Mouse (Mus musculus) liver, embryonic 14.5 days (tissue): ENCODE results near the gene Gjb4. TPM values are rescaled to one million over a fixed set of nuclear protein-coding genes. Genes with fewer than 3 reads are reported as not detected.

ENCODE experiments used
- ATAC-seq: fragments of 200-750 bp; cut with Nextera tagmentation; 2 replicates; pipeline ENCODE4 v1.8.0; 2017; ENCODE audit warnings: moderate number of reproducible peaks, mild to moderate bottlenecking, moderate library complexity; ENCODE audit not compliant: insufficient read depth
- DNase-seq, 3 experiments: peaks; one replicate each; pipeline ENCODE4 v3.0.0-alpha.2; 2012 to 2013; ENCODE audit warnings: low read depth in 3 of 3, low spot score in 3 of 3
- H3K27ac ChIP-seq: fragments of 300-500 bp; sonication (generic); 2 replicates; pipeline ENCODE4 v1.5.1; 2014; ENCODE audit warnings: moderate library complexity, mild to moderate bottlenecking, control low read depth, inconsistent platforms
- H3K27me3 ChIP-seq: fragments of 300-500 bp; sonication (generic); 2 replicates; pipeline ENCODE4 v1.6.1; 2014; ENCODE audit warnings: mild to moderate bottlenecking, low read length, moderate library complexity; ENCODE audit not compliant: control insufficient read depth, insufficient read depth
- H3K36me3 ChIP-seq: fragments of 300-500 bp; sonication (generic); replicated peaks from 2 replicates; pipeline ENCODE4 v1.6.1; 2014; ENCODE audit warnings: low read depth; ENCODE audit not compliant: control insufficient read depth, insufficient read depth
- H3K4me1 ChIP-seq, 2 experiments: fragments of 200-500 bp in 1 of 2; fragments of 300-500 bp in 1 of 2; sonication (generic) in 1 of 2; replicated peaks; 2 replicates each; pipeline ENCODE4 v1.6.1; 2012 to 2014; ENCODE audit warnings: antibody characterized with exemption in 1 of 2, inconsistent platforms in 1 of 2, low read length in 1 of 2; ENCODE audit not compliant: control insufficient read depth in 2 of 2, insufficient read depth in 2 of 2
- H3K4me2 ChIP-seq: fragments of 300-500 bp; sonication (generic); 2 replicates; pipeline ENCODE4 v1.6.1; 2014; ENCODE audit warnings: low read depth, mild to moderate bottlenecking, control low read depth, moderate library complexity
- H3K4me3 ChIP-seq, 2 experiments: fragments of 200-500 bp in 1 of 2; fragments of 300-500 bp in 1 of 2; sonication (generic) in 1 of 2; 2 replicates each; pipeline ENCODE4 v1.5.1; 2012 to 2014; ENCODE audit warnings: low read depth in 2 of 2, low read length in 2 of 2, mild to moderate bottlenecking in 2 of 2, control low read depth in 1 of 2, inconsistent platforms in 1 of 2, moderate library complexity in 1 of 2; ENCODE audit not compliant: insufficient read depth in 1 of 2
- H3K9ac ChIP-seq: fragments of 300-500 bp; sonication (generic); replicated peaks from 2 replicates; pipeline ENCODE4 v1.6.1; 2014; ENCODE audit warnings: mild to moderate bottlenecking, control low read depth, moderate library complexity
- H3K9me3 ChIP-seq: fragments of 300-500 bp; sonication (generic); 2 replicates; pipeline ENCODE4 v1.6.1; 2016; ENCODE audit warnings: low read length, mixed read lengths; ENCODE audit not compliant: control insufficient read depth
- CTCF ChIP-seq: IDR thresholded peaks from 2 replicates; pipeline ENCODE4 v1.5.1; 2016; ENCODE audit warnings: antibody characterized with exemption, low read depth, control low read depth
- EP300 ChIP-seq: IDR thresholded peaks from 2 replicates; pipeline ENCODE4 v1.6.1; 2016; ENCODE audit warnings: antibody characterized with exemption, low read depth
- WGBS: fragments of 180-500 bp; shearing (Covaris S2); extraction: QIAGEN DNeasy Blood & Tissue Kit; methylation state at CpG from one replicate; pipeline ENCODE4 v1.1.7; 2014; ENCODE audit not compliant: insufficient replicate concordance; 5-methylcytosine and 5-hydroxymethylcytosine counted together
- polyA plus RNA-seq, 2 experiments: library from polyadenylated mRNA; depleted of rRNA in 1 of 2; stranded (reverse) in 1 of 2; unstranded in 1 of 2; fragments of >200 nt; fragmentation: Nextera tagmentation in 1 of 2; extraction: Ambion mirVana in 1 of 2; gene quantifications; 2 replicates each; pipeline versions ENCODE4 v1.2.1 to v1.2.3; 2012 to 2014

The Gjb4 gene
- polyA plus RNA-seq, 2 experiments, result not detected

- Histone ChIP-seq H3K27me3 (no peaks in the 10 kb centered on the region; the same call in none of the 2 replicates), H3K4me3 (no peak overlapping the region), H3K36me3 (no peaks in the 10 kb centered on the region), H3K27ac (no peak overlapping the region), H3K4me1 (no peaks in the 10 kb centered on the region), H3K4me2 (no peak overlapping the region), H3K9ac (no peak overlapping the region), H3K9me3 (no peaks in the 10 kb centered on the region)
- TF ChIP-seq CTCF, result no peak
- no peak for TF ChIP-seq EP300
- DNase-seq, result no peak
- 43% methylated on average over 9 of the region's 9 CpGs for WGBS
- no peak for ATAC-seq
These were observed 39.3 kb downstream of the Gjb4 start for GRCm38 (mm10) chr4:127314585-127314984.

GRCm38 (mm10) chr4:127313861-127314260, 40.0 kb downstream of the Gjb4 start, which contains the start of gene Gja4:
Gja4 (minus strand) TSS chr4:127314039.
- DNase-seq (peak in 1 of 3 experiments; percentile 7), ATAC-seq (peak; percentile 37; the same call in 1 of the 2 replicates)
- H3K36me3 ChIP-seq, result no peaks in the 10 kb centered on the region
- TF ChIP-seq EP300 (no peak), CTCF (peak; percentile 58)
- H3K9me3 ChIP-seq, result no peaks in the 10 kb centered on the region
- no peaks in the 10 kb centered on the region; the same call in none of the 2 replicates for H3K27me3 ChIP-seq
- peak within 1 kb of the TSS; percentile 61 for H3K4me2 ChIP-seq
- peak within 1 kb of the TSS; percentile 36 to 44 for H3K4me3 ChIP-seq
- 1% methylated on average over 25 of the region's 25 CpGs for whole genome bisulfite sequencing
- no peaks in the 10 kb centered on the region for H3K4me1 ChIP-seq
- no peak within 1 kb of the TSS for H3K9ac ChIP-seq
- H3K27ac ChIP-seq, result no peak within 1 kb of the TSS

GRCm38 (mm10) chr4:127312349-127312748, 41.5 kb downstream of the Gjb4 start:
- ATAC-seq (no peak), DNase-seq (no peak)
- no peaks in the 10 kb centered on the region for H3K4me1 ChIP-seq
- no peaks in the 10 kb centered on the region for H3K36me3 ChIP-seq
- 55% methylated on average over 24 of the region's 24 CpGs for WGBS
- H3K4me3 ChIP-seq, result no peak overlapping the region
- no peaks in the 10 kb centered on the region; the same call in none of the 2 replicates for H3K27me3 ChIP-seq
- no peak overlapping the region for H3K4me2 ChIP-seq
- no peak overlapping the region for H3K9ac ChIP-seq
- H3K27ac ChIP-seq, result no peak overlapping the region
- TF ChIP-seq CTCF, result no peak
- no peak for TF ChIP-seq EP300
- H3K9me3 ChIP-seq, result no peaks in the 10 kb centered on the region

GRCm38 (mm10) chr4:127311561-127311960, 42.3 kb downstream of the Gjb4 start:
- Histone ChIP-seq H3K9ac (no peak overlapping the region), H3K4me3 (no peak overlapping the region), H3K9me3 (no peaks in the 10 kb centered on the region), H3K27ac (no peak overlapping the region), H3K36me3 (no peaks in the 10 kb centered on the region), H3K4me1 (no peaks in the 10 kb centered on the region), H3K27me3 (no peaks in the 10 kb centered on the region; the same call in none of the 2 replicates), H3K4me2 (no peak overlapping the region)
- ATAC-seq (no peak), DNase-seq (no peak)
- WGBS, result 48% methylated on average over 9 of the region's 9 CpGs
- no peak for TF ChIP-seq EP300
- TF ChIP-seq CTCF, result no peak

- Histone ChIP-seq H3K27ac (no peak overlapping the region), H3K4me2 (no peak overlapping the region), H3K9ac (no peak overlapping the region), H3K4me3 (no peak overlapping the region), H3K27me3 (no peaks in the 10 kb centered on the region), H3K4me1 (no peaks in the 10 kb centered on the region), H3K9me3 (no peaks in the 10 kb centered on the region), H3K36me3 (no peaks in the 10 kb centered on the region)
- ATAC-seq, result no peak
- DNase-seq, result no peak
- 49% methylated on average over 2 of the region's 2 CpGs for WGBS
- TF ChIP-seq CTCF (no peak), EP300 (no peak)
These were observed 47.0 kb downstream of the Gjb4 start for GRCm38 (mm10) chr4:127306915-127307314.
